Mouse (Mus musculus) bone marrow macrophage, adult 2 months (primary cell): ENCODE measurements around the gene Ninl.

Experiments
- CTCF ChIP-seq: IDR thresholded peaks from 2 replicates; pipeline ENCODE4 v1.5.1; 2012; ENCODE audit warnings: low read depth, mild to moderate bottlenecking, low read length, moderate library complexity
- POLR2A ChIP-seq: IDR thresholded peaks from 2 replicates; pipeline ENCODE4 v1.6.1; 2012; ENCODE audit warnings: mild to moderate bottlenecking, low read depth, low read length, borderline replicate concordance

DNA sequence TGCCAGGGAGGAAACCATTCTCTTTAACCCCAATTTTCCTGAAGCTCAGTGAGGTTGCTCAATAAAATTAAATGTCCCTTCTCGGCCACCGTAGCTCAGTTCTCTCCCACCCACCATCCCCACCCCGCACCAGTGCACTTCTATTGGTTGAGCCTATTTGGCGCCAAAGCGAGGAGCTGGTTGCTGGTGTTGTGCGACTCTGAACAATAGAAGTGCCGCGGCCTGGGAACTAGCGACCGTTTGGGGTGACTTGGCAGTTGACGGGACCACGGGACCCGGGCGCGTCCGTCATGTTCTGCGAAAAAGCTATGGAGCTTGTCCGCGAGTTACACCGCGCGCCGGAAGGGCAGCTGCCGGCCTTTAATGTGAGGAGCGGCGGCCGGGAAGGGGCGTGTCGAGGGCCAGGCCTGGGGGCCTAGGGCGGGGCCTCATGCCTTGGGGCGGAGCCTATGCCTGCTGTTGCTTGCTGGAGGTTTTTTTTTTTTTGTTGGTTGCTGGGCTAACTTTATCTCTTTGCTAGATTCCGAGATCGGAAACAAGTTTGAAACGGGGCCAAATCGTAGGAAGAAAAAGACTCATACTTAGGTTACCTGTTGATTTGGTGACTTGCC lies 129.6 kb downstream of the Ninl start:
- no peak for TF ChIP-seq CTCF
- no peak for TF ChIP-seq POLR2A
